In the genomic region with DNA sequence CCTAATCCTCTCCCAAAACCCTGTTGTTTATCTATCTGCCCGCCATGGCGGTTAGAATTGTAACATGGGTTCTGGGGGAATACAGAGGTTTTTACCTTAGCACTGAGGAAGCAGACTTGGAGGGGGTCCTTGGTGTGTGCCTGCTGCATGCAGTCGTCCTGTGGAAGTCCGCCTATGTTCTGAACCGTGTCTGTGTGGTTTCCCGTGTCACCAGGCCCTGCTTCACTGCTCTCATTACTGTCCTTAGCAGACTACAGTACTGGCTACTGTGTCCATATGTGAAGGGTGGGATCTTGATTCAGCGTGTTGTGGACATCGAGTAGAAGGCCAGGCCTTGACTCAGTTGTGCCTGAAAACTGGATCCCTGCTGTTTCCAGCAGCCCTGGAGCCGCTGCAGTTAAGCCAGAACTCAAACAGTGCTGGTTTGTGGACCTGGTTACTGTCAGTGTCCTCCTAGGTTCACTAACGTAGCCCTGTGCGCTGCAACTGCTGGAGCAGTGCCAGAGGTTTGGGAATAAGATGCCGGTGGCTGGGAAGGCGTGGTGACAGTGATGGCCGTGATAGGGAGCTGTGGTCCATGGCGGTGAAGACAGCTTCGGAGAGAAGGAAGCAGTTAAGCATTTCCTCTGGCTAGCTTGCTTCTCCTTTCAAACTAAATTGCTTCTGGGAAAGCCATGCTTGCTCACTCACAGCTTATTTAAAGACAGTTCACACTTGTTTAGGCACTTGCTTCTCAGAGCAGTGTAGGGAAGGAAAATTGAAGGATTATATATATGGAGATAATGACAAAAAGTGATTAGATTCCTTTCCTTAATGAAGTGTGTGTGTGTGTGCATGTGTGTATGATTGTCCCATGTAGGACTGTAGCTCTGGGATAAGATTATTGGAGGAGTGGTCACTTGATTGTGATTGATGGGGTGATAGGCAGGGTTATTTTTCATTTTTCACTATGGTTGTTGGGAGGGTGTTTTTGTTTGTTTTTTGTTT, we compare ENCODE assay signal across 8 mouse cellular contexts. TPM values are rescaled to one million over a fixed set of nuclear protein-coding genes. Genes with fewer than 3 reads are reported as not detected.
DNase-seq lines count a peak whose midpoint lies in the region; ATAC-seq lines count a peak whose summit lies in the region.

No protein-coding gene starts in this region.

- H3K9me3 ChIP-seq in heart, embryonic 13.5 days: no peaks in the 10 kb centered on the region
- H3K9me3 ChIP-seq in midbrain, embryonic 12.5 days: no peaks in the 10 kb centered on the region

- peak overlapping the region; percentile 66 for H3K9ac ChIP-seq in heart, embryonic 13.5 days
- 0 out of 2 replicates have a peak overlapping the region, but pooled peaks have one; percentile 6 for H3K9ac ChIP-seq in midbrain, embryonic 12.5 days (replicated peaks)

- 12% methylated on average over 16 of the region's 16 CpGs for WGBS in heart, embryonic 13.5 days
- WGBS in midbrain, embryonic 12.5 days: 32% methylated on average over 16 of the region's 16 CpGs

- H3K4me2 ChIP-seq in heart, embryonic 13.5 days: peak overlapping the region; percentile 43
- 0 out of 2 replicates have a peak overlapping the region, but pooled peaks have one; percentile 4 for H3K4me2 ChIP-seq in midbrain, embryonic 12.5 days (replicated peaks)

- no peaks in the 10 kb centered on the region for H3K36me3 ChIP-seq in heart, embryonic 13.5 days
- H3K36me3 ChIP-seq in midbrain, embryonic 12.5 days: no peaks in the 10 kb centered on the region

- DNase-seq in embryo, embryonic 11 days: peak; percentile 52
- DNase-seq in embryo, embryonic 10 days (ENCODE audit: low spot score): no peak
- peak; percentile 38 for DNase-seq in cerebellum, adult 9-10 months
- peak; percentile 68 for DNase-seq in kidney, postnatal 14 days
- no peak for DNase-seq in ovary, adult 18-20 months (ENCODE audit: low spot score)
- no peak for DNase-seq in right cerebral cortex, adult 2 months (ENCODE audit: low spot score in 2 of 2)

- peaks cover 89% of the 10 kb centered on the region for H3K4me1 ChIP-seq in heart, embryonic 13.5 days
- peaks cover 58% of the 10 kb centered on the region for H3K4me1 ChIP-seq in midbrain, embryonic 12.5 days

- H3K27ac ChIP-seq in heart, embryonic 13.5 days (replicated peaks): peak overlapping the region; percentile 57
- no peak overlapping the region for H3K27ac ChIP-seq in midbrain, embryonic 12.5 days (replicated peaks)

- no peak for ATAC-seq in heart, embryonic 13.5 days (ENCODE audit: extremely low read depth, insufficient number of reproducible peaks, low FRiP score, low TSS enrichment)
- ATAC-seq in midbrain, embryonic 12.5 days (ENCODE audit: low FRiP score, low read depth): no peak

- H3K4me3 ChIP-seq in heart, embryonic 13.5 days: peak overlapping the region; percentile 21
- H3K4me3 ChIP-seq in midbrain, embryonic 12.5 days: no peak overlapping the region

- no peaks in the 10 kb centered on the region for H3K27me3 ChIP-seq in heart, embryonic 13.5 days (replicated peaks)
- no peaks in the 10 kb centered on the region for H3K27me3 ChIP-seq in midbrain, embryonic 12.5 days

RNA-seq across cellular contexts. Expression of gene Ryk, which starts 6.4 kb away (rescaled TPM):
- polyA plus RNA-seq in heart, embryonic 13.5 days (2015; fragmentation: Nextera tagmentation; extraction: Ambion mirVana): 9.6 and 10.8 TPM in 2 replicates
- polyA plus RNA-seq in midbrain, embryonic 12.5 days (2016; fragmentation: Nextera tagmentation; extraction: Ambion mirVana): 15.7 and 17.0 TPM in 2 replicates

Comparison
In these comparisons a context has a peak if more than half of its experiments do, and no peak if none do; other contexts are left out.
1. DNase-seq: peak in embryo, embryonic 11 days (single experiment), cerebellum, adult 9-10 months (single experiment) and kidney, postnatal 14 days (single experiment); none in embryo, embryonic 10 days (single experiment), ovary, adult 18-20 months (single experiment) and right cerebral cortex, adult 2 months (0 of 2).